ENCODE assay signal across 1 mouse cellular context in genomic region chr17:37084632-37085031, GRCm38 (mm10).
A peak's percentile ranks its signal among the peaks of the same experiment; 100 is the strongest.
TF ChIP-seq lines count a peak whose summit lies in the region.

No protein-coding gene starts in this region.

TF ChIP-seq in MEL, 35 proteins besides CTCF, POLR2A, EP300 and RAD21 (continued from another document):
- TF ChIP-seq SMC3 (IDR thresholded peaks at IDR 0.05; ENCODE audit: low read depth, low read length), result peak; percentile 51
